In genomic region chr4:108026193-108026592, GRCm38 (mm10) we compare ENCODE assay signal across 24 mouse cellular contexts. TPM values are rescaled to one million over a fixed set of nuclear protein-coding genes. Genes with fewer than 3 reads are reported as not detected.
DNase-seq lines count a peak whose midpoint lies in the region; ATAC-seq lines count a peak whose summit lies in the region.
"Had no signal": no experiment of that assay in that cellular context is flagged by ENCODE, and none has a peak within 500 bp of the region (broad histone marks: within the 10 kb centered on the region; RNA-seq: fewer than 3 reads in every experiment).

No protein-coding gene starts in this region.

- peaks cover 2% of the 10 kb centered on the region; the same call in 1 of the 2 replicates for H3K9me3 ChIP-seq in erythroblast, embryonic 14.5 days (ENCODE audit: control insufficient read depth, low read length)
- H3K9me3 ChIP-seq in midbrain, embryonic 11.5 days (ENCODE audit: control insufficient read depth, low read length) = no peaks in the 10 kb centered on the region
- no peaks in the 10 kb centered on the region for H3K9me3 ChIP-seq in midbrain, embryonic 15.5 days
- no peaks in the 10 kb centered on the region for H3K9me3 ChIP-seq in liver, embryonic 12.5 days (replicated peaks)
- H3K9me3 ChIP-seq: embryonic facial prominence, embryonic 15.5 days; heart, embryonic 15.5 days; hindbrain, embryonic 10.5 days had no signal

- peaks cover 28% of the 10 kb centered on the region for H3K27me3 ChIP-seq in erythroblast, embryonic 14.5 days (ENCODE audit: control insufficient read depth)
- H3K27me3 ChIP-seq in midbrain, embryonic 11.5 days (ENCODE audit: control insufficient read depth, insufficient read depth, low read length) = peaks cover 15% of the 10 kb centered on the region
- peaks cover 14% of the 10 kb centered on the region for H3K27me3 ChIP-seq in midbrain, embryonic 15.5 days (replicated peaks)
- H3K27me3 ChIP-seq in liver, embryonic 12.5 days (replicated peaks) = peaks cover 54% of the 10 kb centered on the region

- H3K27ac ChIP-seq in midbrain, embryonic 11.5 days (ENCODE audit: low read depth, low read length) = no peak overlapping the region
- no peak overlapping the region for H3K27ac ChIP-seq in midbrain, embryonic 15.5 days
- H3K27ac ChIP-seq in liver, embryonic 12.5 days = peak overlapping the region; percentile 72
- H3K27ac ChIP-seq: embryonic facial prominence, embryonic 15.5 days; heart, embryonic 15.5 days; left cerebral cortex, adult 2 months had no signal

- intact Hi-C loops in gastrocnemius, postnatal 14 days (cut with DNase I; ENCODE audit: low total_unique reads) = no loop called here

- ATAC-seq in erythroblast, adult 5-6 weeks (replicated peaks; ENCODE audit: low FRiP score, poor library complexity, severe bottlenecking) = no peak
- 0 out of 2 replicates have a peak, but pooled peaks have one; percentile 22 for ATAC-seq in midbrain, embryonic 11.5 days (ENCODE audit: low FRiP score)
- no peak for ATAC-seq in midbrain, embryonic 15.5 days (replicated peaks)
- peak; percentile 85 for ATAC-seq in liver, embryonic 12.5 days
- ATAC-seq: midbrain, embryonic 16.5 days had no signal

- DNase-seq in midbrain, embryonic 11.5 days (ENCODE audit: low spot score, missing footprints) = no peak
- no peak for DNase-seq in gastrocnemius, postnatal 14 days
- DNase-seq in testis, postnatal 14 days (ENCODE audit: low spot score) = no peak
- no peak for DNase-seq in cerebellum, postnatal 14 days
- DNase-seq: adrenal gland, postnatal 36 days; cerebellum, adult 9-10 months; kidney, adult 8-10 months; kidney, postnatal 36 days; lung, adult 2 months; right cerebral cortex, postnatal 25 days had no signal

- H3K9ac ChIP-seq in midbrain, embryonic 11.5 days (ENCODE audit: low read length) = no peak overlapping the region
- H3K9ac ChIP-seq in midbrain, embryonic 15.5 days = no peak overlapping the region
- H3K9ac ChIP-seq in liver, embryonic 12.5 days = no peak overlapping the region
- H3K9ac ChIP-seq: embryonic facial prominence, embryonic 15.5 days; heart, embryonic 15.5 days had no signal

- H3K4me2 ChIP-seq in midbrain, embryonic 11.5 days = no peak overlapping the region
- no peak overlapping the region for H3K4me2 ChIP-seq in midbrain, embryonic 15.5 days
- peak overlapping the region; percentile 62 for H3K4me2 ChIP-seq in liver, embryonic 12.5 days
- H3K4me2 ChIP-seq: embryonic facial prominence, embryonic 15.5 days had no signal

- peaks cover 53% of the 10 kb centered on the region for H3K4me1 ChIP-seq in erythroblast, embryonic 14.5 days (ENCODE audit: control insufficient read depth)
- peaks cover 4% of the 10 kb centered on the region for H3K4me1 ChIP-seq in midbrain, embryonic 11.5 days (ENCODE audit: control insufficient read depth, insufficient read depth, low read length)
- H3K4me1 ChIP-seq in midbrain, embryonic 15.5 days = peaks cover 3% of the 10 kb centered on the region
- peaks cover 47% of the 10 kb centered on the region for H3K4me1 ChIP-seq in liver, embryonic 12.5 days

- H3K36me3 ChIP-seq in erythroblast, embryonic 14.5 days (ENCODE audit: control insufficient read depth) = peaks cover 1% of the 10 kb centered on the region
- no peaks in the 10 kb centered on the region for H3K36me3 ChIP-seq in midbrain, embryonic 11.5 days (ENCODE audit: control insufficient read depth, insufficient read depth, low read length)
- no peaks in the 10 kb centered on the region for H3K36me3 ChIP-seq in midbrain, embryonic 15.5 days (replicated peaks)
- H3K36me3 ChIP-seq in liver, embryonic 12.5 days = no peaks in the 10 kb centered on the region
- H3K36me3 ChIP-seq: embryonic facial prominence, embryonic 15.5 days; heart, embryonic 15.5 days; hindbrain, embryonic 10.5 days had no signal

- 37% methylated on average over 3 of the region's 3 CpGs for WGBS in midbrain, embryonic 11.5 days
- 30% methylated on average over 3 of the region's 3 CpGs for WGBS in midbrain, embryonic 15.5 days
- 5% methylated on average over 3 of the region's 3 CpGs for WGBS in liver, embryonic 12.5 days (ENCODE audit: insufficient replicate concordance)

- peak overlapping the region; percentile 25 for H3K4me3 ChIP-seq in erythroblast, embryonic 14.5 days (replicated peaks)
- H3K4me3 ChIP-seq in midbrain, embryonic 11.5 days (ENCODE audit: low read depth, low read length) = no peak overlapping the region
- H3K4me3 ChIP-seq in midbrain, embryonic 15.5 days = no peak overlapping the region
- no peak overlapping the region; the same call in 1 of the 2 replicates for H3K4me3 ChIP-seq in liver, embryonic 12.5 days
- H3K4me3 ChIP-seq: embryonic facial prominence, embryonic 15.5 days; left cerebral cortex, adult 2 months; megakaryocyte, embryonic 14.5 days had no signal

RNA-seq across cellular contexts. Expression of gene Slc1a7, which starts 58.1 kb away (rescaled TPM):
- not detected in 2 replicates for polyA plus RNA-seq in erythroblast, embryonic 14.5 days (2012)
- not detected in 2 replicates for total RNA-seq in erythroblast, adult 5-6 weeks (2015; ENCODE audit: low replicate concordance)
- total RNA-seq in erythroblast, adult 5-6 weeks (2017; ENCODE audit: low replicate concordance) = not detected in 2 replicates
- not detected in 2 replicates for polyA plus RNA-seq in midbrain, embryonic 11.5 days (2014; fragmentation: Nextera tagmentation; extraction: Ambion mirVana)
- polyA plus RNA-seq in midbrain, embryonic 15.5 days (2015; fragmentation: Nextera tagmentation; extraction: Ambion mirVana) = 0.09 TPM in 1 of 2 replicates, not detected in the other
- not detected in 2 replicates for polyA plus RNA-seq in liver, embryonic 12.5 days (2016; fragmentation: Nextera tagmentation; extraction: Ambion mirVana)
- total RNA-seq in gastrocnemius, postnatal 14 days (2021) = under 1 TPM; 0.06 to 0.09 TPM
- total RNA-seq: granulocyte monocyte progenitor cell, adult 5-6 weeks; neutrophil, adult 5-6 weeks had no signal
- polyA plus RNA-seq: forebrain, embryonic 11.5 days; hindbrain, embryonic 10.5 days; limb, embryonic 11.5 days; midbrain, embryonic 16.5 days had no signal

Comparison
In these comparisons a context has a peak if more than half of its experiments do, and no peak if none do; other contexts are left out.
1. ATAC-seq: peak in midbrain, embryonic 11.5 days (single experiment) and liver, embryonic 12.5 days (single experiment); none in erythroblast, adult 5-6 weeks (single experiment) and midbrain, embryonic 15.5 days (single experiment).